Mouse (Mus musculus): ENCODE measurements around the gene Galnt15. TPM values are rescaled to one million over a fixed set of nuclear protein-coding genes. Genes with fewer than 3 reads are reported as not detected.

Gene Galnt15
- 0.06 and 0.23 TPM in 2 replicates for polyA plus RNA-seq (2015; fragmentation: Nextera tagmentation; extraction: Ambion mirVana)

GRCm38 (mm10) chr14:32028681-32029091, at the start of gene Galnt15:
Gene Galnt15 (plus strand): TSS chr14:32028989.
- no peak within 1 kb of the TSS for H3K9ac ChIP-seq (replicated peaks)
- no peaks in the 10 kb centered on the region for H3K27me3 ChIP-seq
- H3K36me3 ChIP-seq, result no peaks in the 10 kb centered on the region
- no peaks in the 10 kb centered on the region for H3K9me3 ChIP-seq
- WGBS, result 19% methylated on average over 9 of the region's 9 CpGs
- no peak within 1 kb of the TSS for H3K27ac ChIP-seq
- ATAC-seq, result no peak
- H3K4me1 ChIP-seq (replicated peaks), result peaks cover 13% of the 10 kb centered on the region
- no peak within 1 kb of the TSS; the same call in 1 of the 2 replicates for H3K4me2 ChIP-seq (replicated peaks)
- no peak within 1 kb of the TSS for H3K4me3 ChIP-seq (replicated peaks)

DNA sequence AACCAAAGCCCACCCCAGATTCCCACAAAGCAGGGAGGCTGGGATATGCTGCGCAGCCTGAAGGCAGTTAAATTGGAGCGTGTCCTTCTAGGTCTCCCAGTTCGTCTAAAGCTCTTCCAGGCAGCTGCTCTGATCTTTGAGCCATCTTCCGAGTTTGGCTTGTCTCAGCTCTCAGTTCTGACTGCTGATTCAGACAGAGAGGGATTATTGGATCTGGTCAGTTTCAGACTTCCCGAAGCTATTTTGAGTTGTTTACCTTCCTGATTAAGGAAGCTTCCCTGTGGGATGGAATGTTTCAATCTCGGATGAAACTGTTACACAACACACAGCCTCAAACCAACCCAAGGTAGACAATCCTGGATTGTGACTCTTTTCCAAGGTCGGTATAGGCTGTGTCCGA, 34.8 kb upstream of the Galnt15 start:
- ATAC-seq, result no peak
- H3K4me3 ChIP-seq (replicated peaks), result no peak overlapping the region
- no peak overlapping the region for H3K27ac ChIP-seq
- no peak overlapping the region for H3K9ac ChIP-seq (replicated peaks)
- H3K36me3 ChIP-seq, result no peaks in the 10 kb centered on the region
- H3K9me3 ChIP-seq, result no peaks in the 10 kb centered on the region
- no peaks in the 10 kb centered on the region for H3K27me3 ChIP-seq
- no peaks in the 10 kb centered on the region for H3K4me1 ChIP-seq (replicated peaks)
- no peak overlapping the region for H3K4me2 ChIP-seq (replicated peaks)
- WGBS, result 60% methylated on average over 8 of the region's 8 CpGs

GRCm38 (mm10) chr14:32000941-32001340, 27.8 kb upstream of the Galnt15 start:
- Histone ChIP-seq H3K36me3 (no peaks in the 10 kb centered on the region), H3K9me3 (no peaks in the 10 kb centered on the region), H3K27me3 (no peaks in the 10 kb centered on the region), H3K4me1 (replicated peaks) (peaks cover 11% of the 10 kb centered on the region; the same call in 1 of the 2 replicates), H3K4me3 (replicated peaks) (no peak overlapping the region), H3K4me2 (replicated peaks) (no peak overlapping the region), H3K9ac (replicated peaks) (no peak overlapping the region), H3K27ac (no peak overlapping the region)
- ATAC-seq, result no peak
- WGBS, result 74% methylated on average over 7 of the region's 7 CpGs

DNA sequence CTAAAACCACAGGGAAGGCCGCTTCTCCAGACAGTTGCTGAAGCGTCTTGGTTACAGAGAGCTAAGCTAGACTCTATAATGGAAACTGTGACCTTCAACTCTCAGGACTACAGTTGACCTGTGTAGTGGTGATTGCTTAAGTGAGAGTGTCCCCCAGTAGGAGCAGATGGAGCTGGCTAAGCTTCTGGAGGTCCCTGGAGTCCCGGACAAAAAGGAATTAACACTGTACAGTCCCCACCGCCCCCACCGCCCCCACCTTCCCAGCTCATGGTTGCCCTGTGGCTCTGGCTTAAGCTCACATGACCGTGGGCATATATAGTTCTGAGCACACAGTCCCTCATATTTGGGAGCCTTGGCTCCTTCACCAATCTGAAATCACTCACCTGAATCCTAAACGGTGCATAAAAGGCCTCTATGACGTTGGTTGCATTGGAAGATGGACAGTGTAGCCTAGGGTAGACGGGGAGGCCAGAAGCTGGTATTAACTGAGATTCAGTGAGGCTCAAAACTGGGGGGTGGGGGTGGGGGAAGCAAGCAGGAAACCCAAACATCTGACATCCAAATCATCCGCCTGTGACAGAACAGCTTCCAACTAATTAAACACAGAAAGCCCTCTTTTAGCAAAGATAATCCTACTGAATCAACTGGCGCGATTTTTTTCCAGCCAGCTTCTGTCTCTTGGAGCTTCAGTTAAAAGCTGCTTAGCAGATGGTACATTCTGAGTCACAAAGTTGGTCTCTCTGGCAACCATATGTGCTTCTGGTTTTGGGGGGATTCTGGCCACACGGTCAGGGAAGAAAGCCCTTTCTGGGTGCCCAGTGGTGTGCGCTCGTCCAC, 26.1 kb upstream of the Galnt15 start:
- ATAC-seq, result peak; percentile 70
- H3K4me2 ChIP-seq (replicated peaks), result no peak overlapping the region
- no peak overlapping the region for H3K9ac ChIP-seq (replicated peaks)
- H3K9me3 ChIP-seq, result no peaks in the 10 kb centered on the region
- H3K27ac ChIP-seq, result peak overlapping the region; percentile 48
- WGBS, result 53% methylated on average over 15 of the region's 15 CpGs
- H3K36me3 ChIP-seq, result no peaks in the 10 kb centered on the region
- H3K4me1 ChIP-seq (replicated peaks), result peaks cover 11% of the 10 kb centered on the region; the same call in 1 of the 2 replicates
- no peak overlapping the region for H3K4me3 ChIP-seq (replicated peaks)
- H3K27me3 ChIP-seq, result no peaks in the 10 kb centered on the region

- WGBS, result 79% methylated on average over 7 of the region's 7 CpGs
- H3K9me3 ChIP-seq, result no peaks in the 10 kb centered on the region
- no peak overlapping the region for H3K9ac ChIP-seq (replicated peaks)
- H3K4me1 ChIP-seq (replicated peaks), result peaks cover 11% of the 10 kb centered on the region; the same call in 1 of the 2 replicates
- no peak overlapping the region for H3K4me2 ChIP-seq (replicated peaks)
- no peak overlapping the region for H3K4me3 ChIP-seq (replicated peaks)
- ATAC-seq, result no peak
- H3K27me3 ChIP-seq, result no peaks in the 10 kb centered on the region
- H3K36me3 ChIP-seq, result no peaks in the 10 kb centered on the region
- no peak overlapping the region for H3K27ac ChIP-seq
Measured at GRCm38 (mm10) chr14:32003904-32004596, 24.7 kb upstream of the Galnt15 start.

DNA sequence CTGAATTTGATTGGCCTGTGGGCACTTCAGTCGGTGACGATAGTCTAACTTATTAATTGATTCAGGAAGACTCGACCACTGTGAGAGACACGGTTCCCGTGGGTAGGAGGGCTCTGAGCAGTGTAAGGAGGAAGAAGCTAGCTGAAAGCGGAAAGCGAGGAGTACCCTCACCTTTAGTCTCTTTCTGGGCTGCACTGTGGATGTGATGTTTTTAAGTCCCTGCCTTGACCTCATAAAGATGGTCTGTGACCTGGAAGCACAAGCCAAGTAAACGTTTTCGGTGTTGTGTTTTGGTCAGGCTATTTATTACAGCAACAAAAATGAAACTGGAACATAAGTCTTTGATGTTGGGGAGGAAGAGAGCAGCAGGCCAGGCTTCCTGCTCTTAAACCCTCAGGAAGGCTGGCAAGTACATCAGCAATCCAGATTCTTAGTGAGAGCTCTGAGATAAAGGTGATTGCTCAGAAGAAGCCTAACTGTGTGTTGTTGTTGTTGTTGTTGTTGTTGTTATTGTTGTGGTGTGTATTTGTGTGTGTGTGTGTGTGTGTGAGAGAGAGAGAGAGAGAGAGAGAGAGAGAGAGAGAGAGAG, 23.0 kb upstream of the Galnt15 start:
- no peak overlapping the region for H3K27ac ChIP-seq
- no peak overlapping the region for H3K4me2 ChIP-seq (replicated peaks)
- no peak overlapping the region for H3K9ac ChIP-seq (replicated peaks)
- no peaks in the 10 kb centered on the region for H3K36me3 ChIP-seq
- no peaks in the 10 kb centered on the region for H3K9me3 ChIP-seq
- peaks cover 11% of the 10 kb centered on the region; the same call in 1 of the 2 replicates for H3K4me1 ChIP-seq (replicated peaks)
- H3K4me3 ChIP-seq (replicated peaks), result no peak overlapping the region
- no peaks in the 10 kb centered on the region for H3K27me3 ChIP-seq
- no peak for ATAC-seq
- 82% methylated on average over 9 of the region's 9 CpGs for WGBS

DNA sequence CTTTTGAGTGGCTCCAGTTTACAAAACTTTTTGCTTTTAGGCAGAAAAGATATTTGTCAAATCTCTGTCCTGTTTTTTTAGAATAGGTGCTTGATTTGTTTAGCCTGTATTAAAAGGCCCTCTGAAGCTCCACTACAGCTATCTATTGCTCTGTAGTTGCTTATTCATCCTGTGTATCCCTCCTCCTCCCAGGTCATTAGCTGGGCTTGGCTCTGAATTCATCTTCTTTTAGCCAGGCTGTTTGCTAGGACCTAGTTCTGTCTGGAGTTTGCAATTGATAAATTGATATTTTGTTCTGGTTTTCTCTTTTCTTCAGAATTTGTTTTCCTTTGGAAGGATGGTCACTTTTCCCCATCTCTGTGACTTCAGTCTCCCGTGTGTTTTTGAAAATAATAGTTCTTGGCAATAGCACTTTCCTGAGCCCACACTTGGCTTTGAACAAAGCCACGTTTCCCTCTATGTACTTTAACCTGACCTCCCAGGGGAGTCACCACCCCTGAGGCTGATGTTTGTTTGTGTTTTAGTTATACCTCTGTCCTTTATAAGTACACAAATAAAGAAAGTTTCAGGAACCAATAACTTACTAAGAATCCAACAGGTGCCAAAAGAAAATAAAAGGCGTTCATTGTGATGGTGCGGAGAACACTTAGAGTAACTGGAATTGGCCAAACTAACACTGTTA, 21.0 kb upstream of the Galnt15 start:
- Histone ChIP-seq H3K9me3 (no peaks in the 10 kb centered on the region), H3K27me3 (no peaks in the 10 kb centered on the region), H3K4me1 (replicated peaks) (peaks cover 4% of the 10 kb centered on the region; the same call in 1 of the 2 replicates), H3K4me2 (replicated peaks) (no peak overlapping the region), H3K4me3 (replicated peaks) (no peak overlapping the region), H3K9ac (replicated peaks) (no peak overlapping the region), H3K27ac (no peak overlapping the region), H3K36me3 (no peaks in the 10 kb centered on the region)
- 90% methylated on average over 4 of the region's 4 CpGs for WGBS
- no peak for ATAC-seq

- no peak overlapping the region for H3K9ac ChIP-seq (replicated peaks)
- ATAC-seq, result no peak
- H3K9me3 ChIP-seq, result no peaks in the 10 kb centered on the region
- H3K4me2 ChIP-seq (replicated peaks), result no peak overlapping the region
- H3K36me3 ChIP-seq, result no peaks in the 10 kb centered on the region
- no peaks in the 10 kb centered on the region for H3K27me3 ChIP-seq
- H3K4me1 ChIP-seq (replicated peaks), result no peaks in the 10 kb centered on the region
- WGBS, result 89% methylated on average over 2 of the region's 2 CpGs
- no peak overlapping the region for H3K4me3 ChIP-seq (replicated peaks)
- no peak overlapping the region for H3K27ac ChIP-seq
Measured at GRCm38 (mm10) chr14:32009715-32010114, 19.1 kb upstream of the Galnt15 start.

DNA sequence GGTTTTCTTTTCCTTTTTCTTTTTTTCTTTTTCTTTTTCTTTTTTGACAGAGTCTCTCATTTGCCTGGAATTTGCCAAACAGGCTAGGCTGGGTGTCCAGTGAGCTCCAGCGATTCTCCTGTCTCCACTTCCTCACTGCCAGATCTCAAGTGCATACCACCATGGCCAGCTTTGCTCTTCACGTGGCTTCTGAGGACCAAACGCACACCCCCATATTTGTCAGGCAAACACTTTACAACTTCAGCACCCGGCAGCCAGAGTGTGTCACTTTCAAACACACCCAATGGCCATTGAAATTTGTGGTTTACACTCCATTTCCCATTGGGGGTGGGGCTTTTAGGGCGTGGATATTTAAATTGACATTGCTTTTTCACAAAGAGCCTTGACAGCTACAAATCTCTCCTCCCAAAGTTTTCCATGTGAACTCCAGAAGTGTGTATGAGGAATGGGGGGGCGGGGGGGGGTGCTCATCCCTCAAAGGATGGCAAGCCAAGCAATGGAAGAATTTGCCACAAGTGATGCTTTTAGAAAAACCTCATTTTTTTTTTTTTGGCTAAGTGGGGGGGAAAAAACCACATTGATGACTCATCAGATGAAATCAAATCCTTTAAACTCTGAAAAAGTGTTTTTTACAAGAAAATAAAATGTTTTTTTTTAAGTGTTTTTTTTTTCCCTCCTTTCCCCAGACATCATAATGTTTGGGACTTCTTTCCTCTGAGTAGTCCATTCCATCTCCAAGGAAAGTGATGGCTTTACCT, 17.1 kb upstream of the Galnt15 start:
- H3K27ac ChIP-seq, result no peak overlapping the region
- H3K27me3 ChIP-seq, result no peaks in the 10 kb centered on the region
- no peak overlapping the region for H3K9ac ChIP-seq (replicated peaks)
- WGBS, result 79% methylated on average over 6 of the region's 6 CpGs
- no peak overlapping the region for H3K4me3 ChIP-seq (replicated peaks)
- H3K4me2 ChIP-seq (replicated peaks), result no peak overlapping the region
- ATAC-seq, result no peak
- H3K4me1 ChIP-seq (replicated peaks), result peaks cover 7% of the 10 kb centered on the region
- H3K9me3 ChIP-seq, result no peaks in the 10 kb centered on the region
- no peaks in the 10 kb centered on the region for H3K36me3 ChIP-seq

GRCm38 (mm10) chr14:32015131-32015770, 13.5 kb upstream of the Galnt15 start:
- no peak overlapping the region for H3K4me2 ChIP-seq (replicated peaks)
- no peak overlapping the region for H3K4me3 ChIP-seq (replicated peaks)
- peaks cover 17% of the 10 kb centered on the region for H3K4me1 ChIP-seq (replicated peaks)
- no peaks in the 10 kb centered on the region for H3K9me3 ChIP-seq
- WGBS, result 93% methylated on average over 7 of the region's 7 CpGs
- no peak for ATAC-seq
- H3K9ac ChIP-seq (replicated peaks), result no peak overlapping the region
- no peak overlapping the region for H3K27ac ChIP-seq
- no peaks in the 10 kb centered on the region for H3K27me3 ChIP-seq
- no peaks in the 10 kb centered on the region for H3K36me3 ChIP-seq

GRCm38 (mm10) chr14:32016466-32016865, 12.3 kb upstream of the Galnt15 start:
- H3K9me3 ChIP-seq, result no peaks in the 10 kb centered on the region
- H3K36me3 ChIP-seq, result no peaks in the 10 kb centered on the region
- no peak overlapping the region for H3K4me2 ChIP-seq (replicated peaks)
- H3K4me1 ChIP-seq (replicated peaks), result peaks cover 17% of the 10 kb centered on the region
- ATAC-seq, result no peak
- no peak overlapping the region for H3K9ac ChIP-seq (replicated peaks)
- peak overlapping the region; percentile 86 for H3K27ac ChIP-seq
- 79% methylated on average over 3 of the region's 3 CpGs for WGBS
- H3K27me3 ChIP-seq, result no peaks in the 10 kb centered on the region
- no peak overlapping the region for H3K4me3 ChIP-seq (replicated peaks)
